Mouse (Mus musculus) stomach, embryonic 15.5 days (tissue): ENCODE measurements around the gene Tor1aip2. TPM values are rescaled to one million over a fixed set of nuclear protein-coding genes. Genes with fewer than 3 reads are reported as not detected.

Experiments
- ATAC-seq: fragments of 200-750 bp; cut with Nextera tagmentation; 2 replicates; pipeline ENCODE4 v1.8.0; 2017; ENCODE audit warnings: low read depth, moderate number of reproducible peaks, moderate TSS enrichment; ENCODE audit not compliant: insufficient read depth, low FRiP score
- H3K27ac ChIP-seq: fragments of 300-500 bp; sonication (generic); 2 replicates; pipeline ENCODE4 v1.5.1; 2015; ENCODE audit warnings: mild to moderate bottlenecking, inconsistent platforms
- H3K27me3 ChIP-seq: fragments of 300-500 bp; sonication (generic); replicated peaks from 2 replicates; pipeline ENCODE4 v1.6.1; 2015; ENCODE audit warnings: inconsistent platforms
- H3K36me3 ChIP-seq: fragments of 300-500 bp; sonication (generic); 2 replicates; pipeline ENCODE4 v1.6.1; 2015; ENCODE audit warnings: inconsistent platforms
- H3K4me1 ChIP-seq: fragments of 300-500 bp; sonication (generic); 2 replicates; pipeline ENCODE4 v1.6.1; 2015; ENCODE audit warnings: inconsistent platforms
- H3K4me2 ChIP-seq: fragments of 300-500 bp; sonication (generic); 2 replicates; pipeline ENCODE4 v1.6.1; 2015; ENCODE audit warnings: mild to moderate bottlenecking, inconsistent platforms
- H3K4me3 ChIP-seq: fragments of 300-500 bp; sonication (generic); replicated peaks from 2 replicates; pipeline ENCODE4 v1.5.1; 2015; ENCODE audit warnings: inconsistent platforms
- H3K9ac ChIP-seq: fragments of 300-500 bp; sonication (generic); 2 replicates; pipeline ENCODE4 v1.6.1; 2015; ENCODE audit warnings: inconsistent platforms
- H3K9me3 ChIP-seq: fragments of 300-500 bp; sonication (generic); 2 replicates; pipeline ENCODE4 v1.6.1; 2016; ENCODE audit warnings: inconsistent platforms
- WGBS: fragments of 180-500 bp; shearing (Covaris S2); methylation state at CpG from one replicate; pipeline ENCODE4 v1.1.7; 2015; 5-methylcytosine and 5-hydroxymethylcytosine counted together
- polyA plus RNA-seq: library from polyadenylated mRNA; unstranded; fragments of >200 nt; fragmentation: Nextera tagmentation; extraction: Ambion mirVana; gene quantifications from 2 replicates; pipeline ENCODE4 v1.2.1, GENCODE M21; 2015

The Tor1aip2 gene
- polyA plus RNA-seq, 1 experiment from 2014 or later: 108 TPM

- H3K4me3 ChIP-seq: no peak overlapping the region
- no peaks in the 10 kb centered on the region for H3K4me1 ChIP-seq
- no peaks in the 10 kb centered on the region for H3K9me3 ChIP-seq
- H3K27me3 ChIP-seq: no peaks in the 10 kb centered on the region
- 63% methylated on average over 3 of the region's 3 CpGs for WGBS
- H3K4me2 ChIP-seq: no peak overlapping the region
- no peak overlapping the region for H3K27ac ChIP-seq
- no peak overlapping the region for H3K9ac ChIP-seq
- ATAC-seq: no peak
- H3K36me3 ChIP-seq: no peaks in the 10 kb centered on the region
Observed at GRCm38 (mm10) chr1:156084603-156085002, 49.4 kb downstream of the Tor1aip2 start.

- Histone ChIP-seq H3K27ac (no peak overlapping the region), H3K9me3 (no peaks in the 10 kb centered on the region), H3K4me1 (no peaks in the 10 kb centered on the region), H3K9ac (no peak overlapping the region), H3K4me3 (no peak overlapping the region), H3K4me2 (no peak overlapping the region), H3K27me3 (no peaks in the 10 kb centered on the region), H3K36me3 (no peaks in the 10 kb centered on the region)
- WGBS: 60% methylated on average over 5 of the region's 5 CpGs
- no peak for ATAC-seq
Observed at GRCm38 (mm10) chr1:156085770-156086169, 50.6 kb downstream of the Tor1aip2 start.

- Histone ChIP-seq H3K9ac (no peak overlapping the region), H3K36me3 (no peaks in the 10 kb centered on the region), H3K4me3 (no peak overlapping the region), H3K4me2 (no peak overlapping the region), H3K27me3 (no peaks in the 10 kb centered on the region), H3K27ac (no peak overlapping the region), H3K9me3 (no peaks in the 10 kb centered on the region), H3K4me1 (no peaks in the 10 kb centered on the region)
- 69% methylated on average over 5 of the region's 5 CpGs for WGBS
- no peak for ATAC-seq
Observed at GRCm38 (mm10) chr1:156087586-156087985, 52.4 kb downstream of the Tor1aip2 start.

DNA sequence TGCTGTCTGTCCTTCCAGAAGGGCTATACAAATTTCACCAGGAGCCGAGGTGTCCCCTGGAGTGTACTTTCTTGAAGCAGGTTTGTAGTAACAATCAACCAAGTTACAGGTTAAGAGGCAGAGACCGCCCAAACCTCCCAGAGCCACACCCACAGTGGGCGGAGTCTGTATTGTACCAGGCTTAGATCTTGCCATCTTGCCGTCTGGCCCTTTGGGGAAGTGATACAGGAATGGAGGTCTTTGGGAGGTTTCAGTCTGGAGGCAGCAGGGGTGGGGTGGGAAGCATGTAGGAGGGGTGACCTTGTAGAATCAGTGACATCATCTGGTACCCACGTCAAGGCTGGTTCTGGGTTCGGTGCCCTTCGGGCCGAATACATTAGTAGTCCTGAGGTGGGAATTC lies 54.4 kb downstream of the Tor1aip2 start:
- H3K9me3 ChIP-seq: no peaks in the 10 kb centered on the region
- H3K4me2 ChIP-seq: no peak overlapping the region
- no peaks in the 10 kb centered on the region for H3K27me3 ChIP-seq
- no peak overlapping the region for H3K4me3 ChIP-seq
- no peaks in the 10 kb centered on the region for H3K36me3 ChIP-seq
- no peak overlapping the region for H3K9ac ChIP-seq
- ATAC-seq: no peak
- H3K27ac ChIP-seq: no peak overlapping the region
- no peaks in the 10 kb centered on the region for H3K4me1 ChIP-seq
- 74% methylated on average over 8 of the region's 8 CpGs for WGBS

GRCm38 (mm10) chr1:156090042-156090441 lies 54.8 kb downstream of the Tor1aip2 start:
- H3K4me2 ChIP-seq: no peak overlapping the region
- H3K9ac ChIP-seq: no peak overlapping the region
- H3K27me3 ChIP-seq: no peaks in the 10 kb centered on the region
- no peak for ATAC-seq
- no peak overlapping the region for H3K27ac ChIP-seq
- WGBS: 53% methylated on average over 4 of the region's 4 CpGs
- no peaks in the 10 kb centered on the region for H3K4me1 ChIP-seq
- H3K36me3 ChIP-seq: no peaks in the 10 kb centered on the region
- H3K4me3 ChIP-seq: no peak overlapping the region
- no peaks in the 10 kb centered on the region for H3K9me3 ChIP-seq

DNA sequence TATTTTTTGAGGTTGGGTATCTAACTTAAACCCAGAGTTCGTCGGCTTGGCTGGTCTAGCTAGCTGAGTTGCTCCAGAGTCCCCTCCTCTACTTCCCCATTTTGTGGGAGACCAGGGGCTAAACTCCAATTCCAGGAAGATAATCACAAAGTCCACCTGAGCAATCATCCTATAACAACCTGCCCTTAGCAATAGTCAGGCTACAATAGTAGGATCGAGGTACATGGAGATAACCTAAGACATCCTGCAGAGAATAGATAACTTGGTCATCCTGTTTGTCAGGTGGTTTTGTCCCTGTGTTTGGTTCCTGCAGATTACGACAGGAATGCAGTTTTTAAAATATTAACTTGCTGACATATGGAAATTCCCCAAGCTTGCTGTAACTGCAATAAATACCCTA lies 56.6 kb downstream of the Tor1aip2 start:
- Histone ChIP-seq H3K4me3 (no peak overlapping the region), H3K4me2 (no peak overlapping the region), H3K27me3 (no peaks in the 10 kb centered on the region), H3K27ac (no peak overlapping the region), H3K36me3 (no peaks in the 10 kb centered on the region), H3K9me3 (no peaks in the 10 kb centered on the region), H3K4me1 (no peaks in the 10 kb centered on the region), H3K9ac (no peak overlapping the region)
- no peak for ATAC-seq
- 66% methylated on average over 4 of the region's 4 CpGs for WGBS

- ATAC-seq: no peak
- H3K9ac ChIP-seq: no peak overlapping the region
- 91% methylated on average over 2 of the region's 2 CpGs for WGBS
- H3K4me2 ChIP-seq: no peak overlapping the region
- no peaks in the 10 kb centered on the region for H3K27me3 ChIP-seq
- H3K9me3 ChIP-seq: no peaks in the 10 kb centered on the region
- H3K36me3 ChIP-seq: no peaks in the 10 kb centered on the region
- no peaks in the 10 kb centered on the region for H3K4me1 ChIP-seq
- H3K27ac ChIP-seq: no peak overlapping the region
- H3K4me3 ChIP-seq: no peak overlapping the region
Observed at GRCm38 (mm10) chr1:156103763-156104162, 68.6 kb downstream of the Tor1aip2 start.

DNA sequence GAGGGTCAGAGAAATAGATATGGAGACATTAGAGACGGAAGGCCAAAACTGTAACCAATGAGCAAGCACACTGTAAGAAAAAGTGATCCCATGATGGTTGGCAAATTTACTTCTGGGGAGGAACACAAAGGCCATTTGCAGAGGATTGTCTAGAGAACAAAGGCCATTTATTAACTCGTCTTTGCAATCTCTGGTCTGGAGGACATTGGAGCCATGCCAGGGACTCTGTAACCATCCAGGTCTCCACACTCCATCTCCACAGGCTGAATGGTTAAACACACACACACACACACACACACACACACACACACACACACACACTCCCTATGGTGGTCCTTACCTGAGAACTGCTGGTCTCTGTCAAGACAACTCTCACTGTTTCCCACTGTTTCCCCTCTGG lies 70.2 kb downstream of the Tor1aip2 start:
- ATAC-seq: no peak
- 72% methylated on average over 2 of the region's 2 CpGs for whole genome bisulfite sequencing
- Histone ChIP-seq H3K9ac (no peak overlapping the region), H3K36me3 (no peaks in the 10 kb centered on the region), H3K4me2 (no peak overlapping the region), H3K27ac (no peak overlapping the region), H3K4me3 (no peak overlapping the region), H3K4me1 (no peaks in the 10 kb centered on the region), H3K9me3 (no peaks in the 10 kb centered on the region), H3K27me3 (no peaks in the 10 kb centered on the region)

DNA sequence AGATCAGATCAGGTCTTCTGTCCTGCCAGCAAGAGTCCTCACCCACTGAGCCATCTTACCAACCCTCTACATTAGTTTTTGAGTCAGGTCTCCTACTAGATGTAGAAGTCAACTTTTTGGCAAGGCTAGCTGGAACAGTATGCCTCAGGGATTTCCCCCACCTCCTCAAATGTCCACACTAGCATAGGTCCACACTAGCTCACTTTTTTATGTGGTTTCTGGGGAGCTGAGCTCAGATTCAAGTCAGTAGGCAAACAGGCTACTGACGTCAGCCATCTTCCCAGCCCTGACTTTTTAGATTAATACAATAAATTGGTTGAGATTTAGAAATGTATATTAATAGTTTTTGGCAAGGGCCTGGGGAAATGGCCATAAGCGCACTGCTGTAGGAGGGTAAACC lies 72.2 kb downstream of the Tor1aip2 start:
- H3K9ac ChIP-seq: no peak overlapping the region
- WGBS: 69% methylated on average over 2 of the region's 2 CpGs
- no peak for ATAC-seq
- no peaks in the 10 kb centered on the region for H3K9me3 ChIP-seq
- no peaks in the 10 kb centered on the region for H3K4me1 ChIP-seq
- no peak overlapping the region for H3K4me3 ChIP-seq
- H3K27ac ChIP-seq: no peak overlapping the region
- no peaks in the 10 kb centered on the region for H3K36me3 ChIP-seq
- H3K4me2 ChIP-seq: no peak overlapping the region
- H3K27me3 ChIP-seq: no peaks in the 10 kb centered on the region

DNA sequence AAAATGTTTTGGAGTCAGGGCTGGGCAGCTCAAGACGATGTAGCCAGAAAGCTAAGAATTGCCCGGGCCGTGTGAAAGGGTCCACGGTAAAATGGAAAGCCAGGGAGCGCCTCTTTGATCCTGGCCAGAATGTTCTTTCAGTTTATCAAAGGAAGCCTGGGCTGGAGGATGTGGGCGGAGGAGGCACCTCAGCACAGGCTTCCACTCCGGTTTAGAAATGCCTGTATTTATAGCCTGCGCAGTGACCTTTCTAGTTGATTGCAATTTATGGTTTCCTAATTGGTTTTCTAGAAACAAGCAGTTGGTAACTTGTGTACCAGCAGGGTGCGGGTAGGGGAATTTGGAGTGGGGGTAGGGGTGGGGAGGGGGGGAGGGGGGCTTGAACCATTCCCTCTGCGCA lies 73.2 kb downstream of the Tor1aip2 start:
- WGBS: 43% methylated on average over 10 of the region's 10 CpGs
- Histone ChIP-seq H3K9me3 (no peaks in the 10 kb centered on the region), H3K36me3 (no peaks in the 10 kb centered on the region), H3K27me3 (no peaks in the 10 kb centered on the region), H3K4me3 (no peak overlapping the region), H3K4me1 (no peaks in the 10 kb centered on the region), H3K9ac (no peak overlapping the region), H3K4me2 (no peak overlapping the region), H3K27ac (no peak overlapping the region)
- ATAC-seq: no peak

GRCm38 (mm10) chr1:156111090-156111489 lies 75.9 kb downstream of the Tor1aip2 start:
- H3K4me3 ChIP-seq: no peak overlapping the region
- no peaks in the 10 kb centered on the region for H3K27me3 ChIP-seq
- no peak overlapping the region for H3K4me2 ChIP-seq
- 74% methylated on average over 9 of the region's 9 CpGs for WGBS
- ATAC-seq: no peak
- H3K36me3 ChIP-seq: no peaks in the 10 kb centered on the region
- no peaks in the 10 kb centered on the region for H3K4me1 ChIP-seq
- no peaks in the 10 kb centered on the region for H3K9me3 ChIP-seq
- no peak overlapping the region for H3K9ac ChIP-seq
- no peak overlapping the region for H3K27ac ChIP-seq

GRCm38 (mm10) chr1:156111728-156112127 lies 76.5 kb downstream of the Tor1aip2 start:
- Histone ChIP-seq H3K4me1 (no peaks in the 10 kb centered on the region), H3K4me3 (no peak overlapping the region), H3K9ac (no peak overlapping the region), H3K36me3 (no peaks in the 10 kb centered on the region), H3K27me3 (no peaks in the 10 kb centered on the region), H3K9me3 (no peaks in the 10 kb centered on the region), H3K4me2 (peak overlapping the region; percentile 13; the same call in 1 of the 2 replicates), H3K27ac (no peak overlapping the region)
- ATAC-seq: no peak
- WGBS: 24% methylated on average over 12 of the region's 12 CpGs

DNA sequence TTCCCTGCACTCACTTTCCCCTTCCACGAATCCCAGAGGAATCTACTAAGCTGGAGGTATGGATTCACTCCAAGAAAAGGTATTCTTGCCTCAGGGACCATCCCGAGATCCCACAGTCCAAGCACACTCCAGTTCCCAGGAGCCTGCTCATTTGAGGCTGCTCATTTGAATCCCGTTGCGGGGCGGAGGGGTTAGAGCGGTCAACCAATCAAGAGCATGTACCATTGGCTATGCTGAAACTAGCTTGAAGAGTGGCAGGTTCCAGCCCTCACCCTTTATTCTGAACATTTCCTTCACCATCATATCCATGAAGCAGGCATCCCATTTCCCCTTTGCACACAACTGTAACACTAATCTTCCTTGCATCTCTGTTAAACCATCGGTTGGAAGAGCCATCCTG lies 76.9 kb downstream of the Tor1aip2 start:
- no peak overlapping the region for H3K27ac ChIP-seq
- 60% methylated on average over 7 of the region's 7 CpGs for WGBS
- ATAC-seq: no peak
- no peaks in the 10 kb centered on the region for H3K36me3 ChIP-seq
- H3K9me3 ChIP-seq: no peaks in the 10 kb centered on the region
- no peaks in the 10 kb centered on the region for H3K27me3 ChIP-seq
- no peaks in the 10 kb centered on the region for H3K4me1 ChIP-seq
- no peak overlapping the region for H3K4me3 ChIP-seq
- peak overlapping the region; percentile 13; the same call in 1 of the 2 replicates for H3K4me2 ChIP-seq
- H3K9ac ChIP-seq: no peak overlapping the region
